Mouse (Mus musculus): Measurements from ENCODE around the gene Rbm3. TPM values are rescaled to one million over a fixed set of nuclear protein-coding genes. Genes with fewer than 3 reads are reported as not detected.

Gene Rbm3
- 100 to 1,000 TPM; 248 to 315 TPM for total RNA-seq (2021)
- long read RNA-seq, transcript Rbm3-202 (7 exons, 1,183 nt) = minor isoform, 48 of 306 reads
- long read RNA-seq, transcript Rbm3-203 (7 exons, 1,225 nt) = minor isoform, 76 of 306 reads
- long read RNA-seq, transcript Rbm3-204 (7 exons, 1,152 nt) = minor isoform, 36 of 306 reads
- long read RNA-seq, transcript Rbm3-206 (7 exons, 1,338 nt) = major isoform, 124 of 306 reads
- long read RNA-seq, partial matches to known transcripts = 6 of 306 reads
- long read RNA-seq, other reads (novel, unspliced or antisense) = 12 of 306 reads

DNA sequence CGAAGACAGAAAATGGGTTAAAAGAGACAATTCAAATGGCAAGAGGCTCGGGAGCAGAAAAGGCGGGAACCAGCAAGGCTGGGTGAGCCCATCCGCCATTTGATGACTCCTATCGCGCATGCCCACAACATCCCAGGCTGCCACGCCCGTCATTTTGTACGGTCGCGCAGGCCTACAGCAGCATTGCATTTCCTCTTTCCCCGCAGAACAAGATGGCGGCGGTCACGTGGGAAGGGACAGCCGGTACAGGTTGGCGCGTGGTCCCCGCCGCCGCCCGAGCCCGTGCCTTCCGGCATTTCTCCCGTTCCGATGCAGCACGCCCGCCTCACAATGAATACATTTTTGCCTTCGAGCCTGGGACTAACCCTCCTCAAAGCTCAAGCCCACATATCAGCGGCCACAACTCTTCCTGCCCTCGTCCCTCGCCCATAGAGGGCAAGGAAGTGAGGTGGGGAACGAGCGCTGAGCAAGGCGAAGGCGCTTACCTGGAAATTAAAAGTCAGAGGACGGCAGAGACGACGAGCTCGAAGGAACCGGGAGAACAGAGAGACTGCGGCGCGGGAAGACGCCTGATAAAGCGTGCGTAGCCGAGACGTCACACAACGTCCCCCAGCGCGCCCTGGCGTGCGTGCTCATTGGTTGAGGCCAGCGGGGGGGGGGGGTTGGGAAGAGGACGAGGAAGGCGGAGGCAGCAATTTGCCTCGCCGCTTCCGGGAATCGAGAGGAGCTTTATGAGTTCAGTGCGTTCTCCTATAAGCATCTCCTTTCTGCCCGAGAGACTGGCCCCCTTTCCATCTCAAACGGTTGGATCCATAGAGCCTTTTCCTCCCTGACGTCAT, at the start of gene Rbm3:
TSS of gene Rbm3 (minus strand) at position 728 of the 839 bp plus-strand sequence.
- peak; percentile 69 to 79 for DNase-seq (ENCODE audit: low spot score in 2 of 2)

DNA sequence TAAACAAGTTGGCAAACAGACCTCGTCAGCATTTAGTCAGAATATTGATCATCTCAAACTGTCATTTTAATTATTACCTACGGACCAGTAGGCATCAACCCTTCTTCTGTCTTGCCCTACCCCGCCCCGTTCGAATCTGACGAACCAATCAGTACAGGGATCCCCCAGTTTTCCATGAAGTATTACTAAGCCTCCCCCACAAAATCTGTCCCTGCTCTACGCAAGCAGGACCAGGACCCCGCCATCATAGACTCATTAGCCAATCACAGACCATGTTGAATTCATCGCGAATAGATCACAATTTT, 47.7 kb upstream of the Rbm3 start, which contains the start of gene Ebp:
TSS of gene Ebp (minus strand) at position 94 of the 305 bp plus-strand sequence.
- DNase-seq (ENCODE audit: low spot score in 2 of 2) = peak in 1 of 2 experiments; percentile 58

- peak; percentile 71 to 78 for DNase-seq (ENCODE audit: low spot score in 2 of 2)
Observed at GRCm38 (mm10) chrX:8192640-8193418, 47.1 kb upstream of the Rbm3 start.

DNA sequence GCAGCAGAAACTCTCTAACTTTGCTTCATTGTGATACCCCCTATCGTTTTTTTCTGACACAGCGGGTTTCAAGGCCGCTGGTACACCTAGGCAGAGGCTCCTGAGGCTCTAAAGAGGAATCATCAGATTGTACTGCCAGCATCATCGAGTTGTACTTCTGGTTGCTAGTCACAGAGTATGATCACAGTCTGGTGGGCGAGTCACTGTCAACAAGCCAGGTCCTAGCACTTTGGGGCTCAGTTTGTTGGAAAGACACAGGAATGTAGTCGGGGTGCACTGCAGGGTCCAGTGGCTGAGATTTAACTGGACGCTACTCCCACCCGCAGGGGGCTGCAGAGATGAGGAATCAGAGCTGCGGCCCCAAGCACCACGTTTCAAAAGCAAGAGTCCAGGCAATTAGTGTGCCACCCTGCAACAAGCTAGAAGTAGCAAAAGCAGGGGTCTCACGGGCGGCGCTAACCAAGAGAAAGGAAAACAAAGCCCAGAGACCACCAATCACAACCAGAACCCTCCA, 46.5 kb upstream of the Rbm3 start:
- no peak for DNase-seq (ENCODE audit: low spot score in 2 of 2)

DNA sequence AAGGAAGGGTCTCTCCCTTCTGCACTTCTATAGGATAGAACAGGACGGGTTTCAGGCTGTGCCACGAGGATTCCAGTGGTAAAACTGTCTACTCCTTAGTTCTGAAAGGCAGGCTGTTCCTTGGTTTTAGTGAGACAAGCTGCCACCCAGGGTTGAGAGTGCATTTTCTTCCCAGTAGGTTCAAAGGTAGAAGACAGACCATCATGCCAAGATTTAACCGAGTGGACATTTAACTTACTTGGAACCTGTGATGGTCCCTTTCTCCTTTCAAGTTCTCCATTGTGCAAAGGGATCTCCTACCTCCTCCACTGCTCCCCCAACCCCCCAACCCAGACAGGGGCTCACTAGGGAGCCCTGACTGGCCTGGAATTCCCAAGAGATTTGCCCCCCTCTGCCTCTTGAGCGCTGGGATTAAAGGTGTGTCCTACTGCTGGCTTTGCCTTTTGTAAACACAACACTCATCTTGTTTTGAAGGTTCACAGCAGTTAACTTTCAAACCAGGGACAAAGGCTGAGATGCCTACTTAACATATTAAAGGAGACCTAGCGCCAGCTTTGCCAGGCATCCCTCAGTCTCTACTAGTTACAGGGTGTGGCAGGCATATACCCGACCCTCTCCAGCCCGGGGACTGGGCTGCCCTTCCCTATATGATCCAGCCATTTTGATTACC, 37.3 kb upstream of the Rbm3 start:
- DNase-seq (ENCODE audit: low spot score in 2 of 2) = no peak

DNA sequence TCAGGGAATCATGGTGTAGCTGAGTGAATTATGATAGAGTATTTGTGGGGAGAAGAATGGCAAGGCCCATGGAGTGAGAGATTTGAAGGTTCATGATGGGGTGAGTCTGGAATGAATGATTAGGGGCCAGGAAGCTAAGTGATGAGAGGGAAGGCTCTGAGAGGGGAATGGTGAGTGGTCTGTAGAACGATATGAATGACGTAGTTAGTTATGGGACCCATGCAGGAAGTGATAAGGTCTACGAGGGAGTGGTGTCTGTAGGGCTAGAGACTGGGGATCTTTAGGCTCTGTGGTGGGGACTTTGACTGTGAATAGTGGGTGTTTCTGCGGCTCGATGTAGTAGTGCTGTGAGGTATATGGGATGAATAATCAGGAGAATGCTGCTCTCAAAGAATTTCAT, 34.0 kb upstream of the Rbm3 start:
- no peak for DNase-seq (ENCODE audit: low spot score in 2 of 2)

- DNase-seq (ENCODE audit: low spot score in 2 of 2) = no peak
Observed at GRCm38 (mm10) chrX:8178871-8179270, 33.2 kb upstream of the Rbm3 start.

GRCm38 (mm10) chrX:8175504-8176385, 30.1 kb upstream of the Rbm3 start, which contains the start of gene Tbc1d25:
Gene Tbc1d25 (minus strand): TSS chrX:8176181.
- DNase-seq (ENCODE audit: low spot score in 2 of 2) = peak; percentile 69 to 82

GRCm38 (mm10) chrX:8175169-8175503, 29.5 kb upstream of the Rbm3 start:
- no peak for DNase-seq (ENCODE audit: low spot score in 2 of 2)

DNA sequence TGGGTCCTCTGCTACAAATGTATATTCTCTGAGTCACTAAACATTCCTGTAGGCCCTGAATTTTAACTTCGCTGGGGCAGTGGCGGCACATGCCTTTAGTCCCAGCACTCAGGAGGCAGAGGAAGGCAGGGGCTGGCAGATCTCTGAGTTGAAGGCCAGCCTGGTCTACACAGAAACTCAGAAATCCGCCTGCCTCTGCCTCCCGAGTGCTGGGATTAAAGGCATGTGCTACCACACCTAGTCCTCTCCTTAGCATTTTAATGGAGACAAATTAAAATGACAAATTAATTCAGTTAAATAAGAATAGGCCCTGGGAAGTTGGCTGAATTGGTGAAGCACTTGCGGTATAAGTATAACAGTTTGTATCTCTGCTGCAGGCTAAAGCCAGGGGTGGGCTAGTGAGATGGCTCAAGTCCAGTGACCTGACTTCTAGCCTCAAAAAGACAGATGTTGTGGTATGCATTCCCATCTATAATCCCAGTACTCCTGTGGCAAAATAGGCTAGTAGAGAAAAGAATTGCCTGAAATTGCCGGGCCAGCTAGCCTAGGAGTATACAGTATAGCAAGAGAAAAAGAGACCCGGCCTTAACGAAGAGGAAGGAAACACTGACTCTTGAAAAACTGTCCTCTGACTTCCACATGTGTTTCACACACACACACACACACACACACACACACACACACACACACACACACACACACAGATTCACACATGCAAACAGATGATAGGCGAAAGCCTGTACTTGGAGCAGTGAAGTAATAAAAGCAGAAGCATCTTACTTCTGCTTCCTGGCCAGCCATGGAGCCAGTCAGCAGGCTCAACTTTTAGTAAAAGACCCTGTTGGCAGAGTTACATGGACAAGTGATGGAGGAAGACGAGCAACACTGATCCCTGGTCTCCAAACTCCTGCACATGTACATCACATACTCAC, 22.3 kb upstream of the Rbm3 start:
- no peak for DNase-seq (ENCODE audit: low spot score in 2 of 2)

GRCm38 (mm10) chrX:8164471-8164870, 18.8 kb upstream of the Rbm3 start:
- no peak for DNase-seq (ENCODE audit: low spot score in 2 of 2)

GRCm38 (mm10) chrX:8163076-8163475, 17.4 kb upstream of the Rbm3 start:
- DNase-seq (ENCODE audit: low spot score in 2 of 2) = no peak

DNA sequence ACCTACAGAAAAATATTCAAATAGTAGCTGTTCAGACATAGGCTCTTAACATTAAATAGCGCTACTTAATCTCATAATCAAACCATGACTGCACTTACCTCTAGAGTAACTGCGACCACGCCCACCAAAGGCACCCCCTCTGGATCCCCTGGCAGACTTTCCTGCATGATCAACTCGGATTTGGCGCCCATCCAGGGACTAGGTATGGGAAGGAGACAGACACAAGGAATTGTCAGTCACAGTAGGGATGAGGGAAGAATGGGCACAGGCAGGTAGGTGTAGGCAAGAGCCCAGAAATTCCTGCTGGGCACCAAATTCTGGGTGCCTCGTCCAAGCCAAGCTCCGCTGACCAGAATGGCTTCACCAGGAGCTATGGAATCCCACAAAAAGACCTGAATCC, 1.9 kb downstream of the Rbm3 start:
- DNase-seq (ENCODE audit: low spot score in 2 of 2) = peak in 1 of 2 experiments; percentile 24

GRCm38 (mm10) chrX:8142948-8143347, 2.7 kb downstream of the Rbm3 start:
- DNase-seq (ENCODE audit: low spot score in 2 of 2) = no peak

DNA sequence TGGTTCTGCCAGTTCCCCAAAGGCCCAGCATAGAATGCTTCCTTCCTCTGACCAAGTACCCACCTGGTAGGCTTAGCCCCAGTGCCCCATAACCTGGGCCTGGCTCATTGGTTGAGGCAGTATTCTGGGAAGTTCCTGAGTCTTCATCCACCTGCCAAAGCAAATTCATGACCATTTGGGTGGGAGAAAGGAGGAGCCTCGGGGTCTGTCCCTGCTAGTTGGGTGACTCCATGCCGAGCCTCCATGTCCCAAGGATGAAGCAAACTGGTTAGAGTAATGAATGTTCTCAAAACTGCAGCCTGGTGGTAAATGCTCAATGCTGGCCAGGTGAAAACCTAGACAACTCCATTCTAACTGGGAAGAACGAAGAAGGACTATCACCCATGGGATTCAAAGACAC, 4.6 kb downstream of the Rbm3 start:
- no peak for DNase-seq (ENCODE audit: low spot score in 2 of 2)

GRCm38 (mm10) chrX:8140446-8140845, 5.2 kb downstream of the Rbm3 start:
- no peak for DNase-seq (ENCODE audit: low spot score in 2 of 2)

DNA sequence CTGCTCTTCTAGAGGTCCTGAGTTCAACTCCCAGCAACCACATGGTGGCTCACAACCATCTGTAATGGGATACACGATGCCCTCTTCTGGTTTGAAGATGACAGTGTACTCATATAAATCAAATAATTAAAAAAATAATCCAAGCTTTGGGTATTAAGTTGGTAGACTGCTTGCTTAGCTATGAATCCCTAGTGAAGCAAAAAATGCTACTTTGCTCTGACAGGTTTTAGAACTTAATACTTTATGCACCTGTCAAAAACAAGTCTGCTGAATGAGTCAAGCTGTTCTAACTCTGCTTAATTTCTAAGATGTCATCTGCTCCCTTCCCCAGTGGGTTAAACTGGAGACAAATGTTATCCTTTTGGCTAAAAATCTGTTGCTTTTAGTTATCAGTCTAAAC, 6.2 kb downstream of the Rbm3 start:
- DNase-seq (ENCODE audit: low spot score in 2 of 2) = no peak

DNA sequence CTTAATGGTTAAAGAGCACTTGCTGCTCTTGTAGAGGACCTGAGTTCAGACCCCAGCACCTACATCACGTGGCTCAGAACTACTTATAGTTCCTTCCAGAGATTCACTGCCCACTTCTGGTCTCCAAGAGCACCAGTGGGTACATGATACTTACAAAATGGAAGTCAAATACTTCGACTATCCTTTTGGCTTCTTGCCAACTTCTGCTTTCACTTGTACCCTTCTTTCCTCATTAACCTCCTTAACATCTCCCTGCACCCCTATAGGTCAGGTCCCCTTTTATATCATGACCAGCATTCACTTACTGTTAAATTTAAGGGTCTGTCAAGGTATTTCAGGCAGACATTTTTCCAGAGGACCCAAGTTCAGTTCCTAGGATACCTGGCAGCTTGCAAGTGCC, 9.8 kb downstream of the Rbm3 start:
- no peak for DNase-seq (ENCODE audit: low spot score in 2 of 2)

Measured in layer of hippocampus, postnatal 10 days (tissue).